Mouse (Mus musculus) lung, postnatal 0 days (tissue): ENCODE measurements around the gene Tmc8. TPM values are rescaled to one million over a fixed set of nuclear protein-coding genes. Genes with fewer than 3 reads are reported as not detected.

Experiments used
- ATAC-seq: fragments of 200-750 bp; cut with Nextera tagmentation; 2 replicates; pipeline ENCODE4 v1.8.0; 2017; ENCODE audit warnings: moderate library complexity
- DNase-seq: peaks from one replicate; pipeline ENCODE4 v3.0.0-alpha.2; 2016; ENCODE audit warnings: low spot score
- H3K27ac ChIP-seq: fragments of 300-500 bp; sonication (generic); 2 replicates; pipeline ENCODE4 v1.5.1; 2014; ENCODE audit warnings: antibody characterized with exemption, mild to moderate bottlenecking, low read length, mixed read lengths
- H3K27me3 ChIP-seq: fragments of 300-500 bp; sonication (generic); replicated peaks from 2 replicates; pipeline ENCODE4 v1.6.1; 2014; ENCODE audit warnings: low read length, mixed read lengths; ENCODE audit not compliant: insufficient read depth
- H3K36me3 ChIP-seq: fragments of 300-500 bp; sonication (generic); 2 replicates; pipeline ENCODE4 v1.6.1; 2014; ENCODE audit warnings: low read length, mixed read lengths; ENCODE audit not compliant: insufficient read depth
- H3K4me1 ChIP-seq: fragments of 300-500 bp; sonication (generic); 2 replicates; pipeline ENCODE4 v1.6.1; 2014; ENCODE audit warnings: antibody characterized with exemption, low read depth, low read length, mixed read lengths; ENCODE audit not compliant: insufficient read depth
- H3K4me2 ChIP-seq: fragments of 300-500 bp; sonication (generic); replicated peaks from 2 replicates; pipeline ENCODE4 v1.6.1; 2014; ENCODE audit warnings: low read depth, mild to moderate bottlenecking, low read length, moderate library complexity, mixed read lengths
- H3K4me3 ChIP-seq: fragments of 300-500 bp; sonication (generic); 2 replicates; pipeline ENCODE4 v1.5.1; 2014; ENCODE audit warnings: low read depth, low read length
- H3K9ac ChIP-seq: fragments of 300-500 bp; sonication (generic); replicated peaks from 2 replicates; pipeline ENCODE4 v1.6.1; 2014; ENCODE audit warnings: low read depth, mild to moderate bottlenecking
- H3K9me3 ChIP-seq: fragments of 300-500 bp; sonication (generic); 2 replicates; pipeline ENCODE4 v1.6.1; 2016; ENCODE audit warnings: low read length, mixed read lengths
- CTCF ChIP-seq: IDR thresholded peaks from 2 replicates; pipeline ENCODE4 v1.5.1; 2016; ENCODE audit warnings: antibody characterized with exemption, mild to moderate bottlenecking
- EP300 ChIP-seq: IDR thresholded peaks from 2 replicates; pipeline ENCODE4 v1.6.1; 2016; ENCODE audit warnings: antibody characterized with exemption, mild to moderate bottlenecking, control low read depth
- WGBS: fragments of 180-500 bp; shearing (Covaris S2); extraction: QIAGEN DNeasy Blood & Tissue Kit; methylation state at CpG from one replicate; pipeline ENCODE4 v1.1.7; 2014; 5-methylcytosine and 5-hydroxymethylcytosine counted together
- polyA plus RNA-seq: library from polyadenylated mRNA; unstranded; fragments of >200 nt; fragmentation: Nextera tagmentation; extraction: Ambion mirVana; gene quantifications from 2 replicates; pipeline ENCODE4 v1.2.1, GENCODE M21; 2015

The Tmc8 gene
- polyA plus RNA-seq, 1 experiment from 2014 or later = 5.5 TPM

DNA sequence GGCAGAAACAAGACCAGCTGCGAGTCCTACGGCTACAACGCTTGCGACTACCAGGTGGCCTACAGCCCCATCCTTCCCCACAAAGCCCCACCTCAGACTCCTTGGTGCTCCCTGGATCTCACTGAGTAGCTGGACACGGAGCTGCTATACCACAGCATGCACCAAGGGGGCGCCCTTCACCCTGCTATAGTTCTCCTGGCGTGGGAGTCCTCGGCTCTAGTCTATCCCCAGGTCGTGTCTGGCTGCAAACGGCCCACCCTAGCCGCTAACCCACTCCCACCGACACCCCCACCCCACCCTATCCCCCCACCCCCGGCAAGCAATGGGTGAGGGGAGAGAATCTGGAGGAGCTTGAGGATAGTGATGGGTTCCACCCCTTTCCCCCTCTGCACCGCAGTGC, 8.4 kb downstream of the Tmc8 start:
- WGBS = 5% methylated on average over 14 of the region's 14 CpGs
- peak; percentile 51 for ATAC-seq
- DNase-seq = peak; percentile 79
- no peak overlapping the region for H3K9ac ChIP-seq
- no peaks in the 10 kb centered on the region for H3K9me3 ChIP-seq
- peak overlapping the region; percentile 52 for H3K4me2 ChIP-seq
- TF ChIP-seq EP300 (no peak), CTCF (peak; percentile 89)
- H3K27ac ChIP-seq = 0 out of 2 replicates have a peak overlapping the region, but pooled peaks have one; percentile 38
- H3K4me3 ChIP-seq = 0 out of 2 replicates have a peak overlapping the region, but pooled peaks have one; percentile 5
- H3K27me3 ChIP-seq = no peaks in the 10 kb centered on the region
- H3K4me1 ChIP-seq = 0 out of 2 replicates have a peak, but pooled peaks cover 2% of the 10 kb centered on the region
- no peaks in the 10 kb centered on the region for H3K36me3 ChIP-seq

- no peaks in the 10 kb centered on the region for H3K36me3 ChIP-seq
- peak overlapping the region; percentile 52 for H3K4me2 ChIP-seq
- H3K9ac ChIP-seq = no peak overlapping the region
- 0 out of 2 replicates have a peak, but pooled peaks cover 2% of the 10 kb centered on the region for H3K4me1 ChIP-seq
- H3K27me3 ChIP-seq = no peaks in the 10 kb centered on the region
- WGBS = 35% methylated on average over 20 of the region's 23 CpGs
- peak; percentile 70 for DNase-seq
- H3K27ac ChIP-seq = 0 out of 2 replicates have a peak overlapping the region, but pooled peaks have one; percentile 38
- TF ChIP-seq EP300 = no peak
- TF ChIP-seq CTCF = peak; percentile 48
- peak; percentile 73 for ATAC-seq
- H3K9me3 ChIP-seq = no peaks in the 10 kb centered on the region
- H3K4me3 ChIP-seq = 0 out of 2 replicates have a peak overlapping the region, but pooled peaks have one; percentile 5
Observed at GRCm38 (mm10) chr11:117790703-117791440, 9.0 kb downstream of the Tmc8 start.

DNA sequence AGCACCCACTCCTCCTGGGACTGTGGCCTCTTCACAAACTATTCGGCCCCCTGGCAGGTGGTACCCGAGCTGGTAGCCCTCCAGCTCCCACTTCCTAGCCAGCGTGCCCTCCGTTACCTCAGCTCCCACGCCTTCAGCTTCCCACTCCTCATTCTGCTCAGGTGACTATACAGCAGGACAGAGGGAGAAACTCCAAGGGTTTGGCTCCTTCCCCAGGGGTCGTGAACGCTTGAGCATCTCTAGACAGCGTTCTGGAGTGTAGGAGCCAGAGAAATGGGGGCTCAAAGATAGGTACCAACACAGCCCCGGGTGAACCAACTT, 9.5 kb downstream of the Tmc8 start:
- Histone ChIP-seq H3K4me2 (no peak overlapping the region), H3K27ac (no peak overlapping the region)

DNA sequence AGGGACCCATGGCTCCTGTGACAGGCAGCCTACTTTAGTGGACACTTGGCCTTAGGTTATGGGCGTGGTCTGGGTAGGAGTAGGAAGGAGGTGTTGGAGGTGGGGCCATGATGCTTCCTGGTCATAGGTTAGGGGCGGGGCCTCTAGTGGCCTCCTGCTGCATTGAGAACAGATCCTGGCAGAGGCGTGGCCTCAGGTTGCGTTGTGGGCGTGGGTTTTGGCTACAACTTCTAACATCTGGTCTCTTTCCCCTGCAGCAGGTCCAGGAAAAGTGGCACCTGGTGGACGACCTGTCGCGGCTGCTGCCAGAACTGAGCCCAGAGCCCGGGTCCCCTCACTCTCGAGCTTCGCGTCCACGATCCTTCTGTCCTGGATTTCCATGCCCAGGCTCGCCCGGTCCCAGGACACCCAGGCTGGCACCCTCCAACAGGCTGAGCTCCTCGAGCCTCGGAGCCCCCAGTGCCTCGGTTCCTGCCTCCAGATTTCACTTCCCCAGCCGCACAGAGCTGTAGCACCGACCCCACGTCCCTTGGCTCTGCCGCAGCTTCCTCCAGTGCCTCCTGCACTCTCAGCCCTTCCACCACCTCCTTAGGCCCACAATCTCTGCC, 10.5 kb downstream of the Tmc8 start:
- DNase-seq (peak; percentile 96), ATAC-seq (peak; percentile 89)
- Histone ChIP-seq H3K36me3 (no peaks in the 10 kb centered on the region), H3K4me2 (peak overlapping the region; percentile 49), H3K9ac (no peak overlapping the region), H3K4me3 (peak overlapping the region; percentile 12; the same call in 1 of the 2 replicates), H3K27me3 (no peaks in the 10 kb centered on the region), H3K4me1 (0 out of 2 replicates have a peak, but pooled peaks cover 2% of the 10 kb centered on the region), H3K27ac (peak overlapping the region; percentile 20; the same call in 1 of the 2 replicates), H3K9me3 (no peaks in the 10 kb centered on the region)
- WGBS = 12% methylated on average over 22 of the region's 22 CpGs
- TF ChIP-seq EP300 (no peak), CTCF (peak; percentile 32; the same call in 1 of the 2 replicates)

More for the DNA sequence above, 9.5 kb downstream of the Tmc8 start:
- Histone ChIP-seq H3K4me3 (no peak overlapping the region), H3K27me3 (no peaks in the 10 kb centered on the region), H3K4me1 (0 out of 2 replicates have a peak, but pooled peaks cover 2% of the 10 kb centered on the region), H3K9ac (no peak overlapping the region), H3K36me3 (no peaks in the 10 kb centered on the region), H3K9me3 (no peaks in the 10 kb centered on the region)
- WGBS = 91% methylated on average over 9 of the region's 9 CpGs
- DNase-seq = no peak
- ATAC-seq = no peak
- no peak for TF ChIP-seq EP300
- TF ChIP-seq CTCF = no peak

DNA sequence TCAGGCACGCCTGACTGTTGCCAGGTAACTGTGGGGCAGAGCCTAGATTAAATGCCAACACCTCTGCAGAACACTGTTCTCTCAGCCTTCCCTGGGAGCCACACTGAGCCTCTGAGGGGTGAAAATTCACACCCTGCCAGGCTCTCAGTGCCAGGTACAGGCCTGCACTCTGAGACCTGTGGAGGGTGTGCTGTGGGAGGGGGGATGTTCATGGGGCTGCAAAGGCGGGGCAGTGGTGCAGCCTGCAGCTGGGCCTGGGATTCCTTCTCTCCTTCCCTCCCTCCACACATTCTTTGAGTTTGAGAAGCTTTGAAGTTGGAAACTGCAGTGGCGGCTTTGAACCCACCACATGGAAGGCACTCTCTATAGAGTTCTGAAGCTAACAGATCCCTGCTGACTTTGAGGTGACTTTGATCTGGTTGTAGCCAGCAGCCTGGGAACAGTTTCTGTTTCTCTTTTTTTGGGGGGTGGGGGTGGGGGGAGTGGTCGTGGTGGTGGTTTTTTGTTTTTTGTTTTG, 12.2 kb downstream of the Tmc8 start:
- 0 out of 2 replicates have a peak, but pooled peaks cover 2% of the 10 kb centered on the region for H3K4me1 ChIP-seq
- DNase-seq (no peak), ATAC-seq (no peak)
- no peaks in the 10 kb centered on the region for H3K36me3 ChIP-seq
- H3K27me3 ChIP-seq = no peaks in the 10 kb centered on the region
- H3K4me2 ChIP-seq = no peak overlapping the region
- H3K9me3 ChIP-seq = no peaks in the 10 kb centered on the region
- H3K27ac ChIP-seq = no peak overlapping the region
- no peak overlapping the region for H3K9ac ChIP-seq
- 61% methylated on average over 4 of the region's 4 CpGs for WGBS
- no peak overlapping the region for H3K4me3 ChIP-seq
- TF ChIP-seq CTCF = no peak
- no peak for TF ChIP-seq EP300

DNA sequence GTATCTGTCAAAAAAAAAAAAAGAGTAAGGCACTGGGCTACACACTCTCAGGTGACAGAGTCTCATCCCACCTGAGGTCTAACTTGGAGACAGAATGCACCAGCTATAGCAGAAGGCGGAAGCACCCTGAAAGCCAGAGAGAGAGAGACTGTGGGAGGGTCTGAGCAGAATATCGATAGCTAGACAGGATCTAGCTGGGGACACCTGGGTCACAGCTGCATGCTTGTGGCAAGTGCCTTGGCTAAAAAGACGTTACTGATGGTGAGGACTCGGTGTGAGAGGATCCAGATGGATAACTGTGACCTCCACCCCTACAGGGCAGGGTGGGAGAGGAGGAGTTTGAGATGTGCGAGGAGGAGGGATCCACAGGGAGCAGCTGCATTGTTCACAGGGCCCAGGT, 15.1 kb downstream of the Tmc8 start:
- ATAC-seq = no peak
- H3K4me2 ChIP-seq = no peak overlapping the region
- TF ChIP-seq CTCF (no peak), EP300 (no peak)

More for the DNA sequence above, 15.1 kb downstream of the Tmc8 start:
- WGBS = 45% methylated on average over 5 of the region's 5 CpGs
- H3K9me3 ChIP-seq = no peaks in the 10 kb centered on the region
- H3K4me1 ChIP-seq = no peaks in the 10 kb centered on the region
- no peaks in the 10 kb centered on the region for H3K27me3 ChIP-seq
- no peak overlapping the region for H3K4me3 ChIP-seq
- no peaks in the 10 kb centered on the region for H3K36me3 ChIP-seq
- H3K9ac ChIP-seq = no peak overlapping the region
- DNase-seq = no peak
- no peak overlapping the region for H3K27ac ChIP-seq
